Mouse (Mus musculus) thymus, postnatal 36 days (tissue): ENCODE data around the gene Retreg3.
"Not testable (repeated sequence)": the region's sequence is repeated elsewhere in the genome, so short reads cannot be mapped to it uniquely, and the experiment has no call there.

Experiments
- DNase-seq, 2 experiments: peaks; one replicate each; pipeline ENCODE4 v3.0.0; 2022; ENCODE audit warnings: mixed read lengths in 2 of 2

Retreg3 gene

DNA sequence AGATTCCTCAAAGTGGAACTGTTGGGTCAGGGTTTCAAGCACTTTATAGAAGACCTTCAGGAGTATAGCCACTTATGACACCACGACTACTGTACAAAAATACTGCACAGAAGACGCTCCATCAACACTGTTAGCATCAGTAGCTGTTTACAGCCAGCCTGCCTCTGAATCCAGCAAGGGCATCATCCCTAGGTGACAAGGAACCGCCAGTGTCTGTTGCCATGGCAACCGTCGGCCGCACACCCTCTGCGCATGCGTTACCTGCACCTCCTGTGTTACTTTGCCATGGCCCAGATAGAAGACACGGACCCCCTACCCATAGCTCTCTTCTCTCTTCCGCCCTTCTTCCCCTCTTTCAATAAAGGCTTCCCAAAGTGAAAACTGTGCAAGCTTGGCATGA, 26.7 kb upstream of the Retreg3 start:
- DNase-seq: no peak

DNA sequence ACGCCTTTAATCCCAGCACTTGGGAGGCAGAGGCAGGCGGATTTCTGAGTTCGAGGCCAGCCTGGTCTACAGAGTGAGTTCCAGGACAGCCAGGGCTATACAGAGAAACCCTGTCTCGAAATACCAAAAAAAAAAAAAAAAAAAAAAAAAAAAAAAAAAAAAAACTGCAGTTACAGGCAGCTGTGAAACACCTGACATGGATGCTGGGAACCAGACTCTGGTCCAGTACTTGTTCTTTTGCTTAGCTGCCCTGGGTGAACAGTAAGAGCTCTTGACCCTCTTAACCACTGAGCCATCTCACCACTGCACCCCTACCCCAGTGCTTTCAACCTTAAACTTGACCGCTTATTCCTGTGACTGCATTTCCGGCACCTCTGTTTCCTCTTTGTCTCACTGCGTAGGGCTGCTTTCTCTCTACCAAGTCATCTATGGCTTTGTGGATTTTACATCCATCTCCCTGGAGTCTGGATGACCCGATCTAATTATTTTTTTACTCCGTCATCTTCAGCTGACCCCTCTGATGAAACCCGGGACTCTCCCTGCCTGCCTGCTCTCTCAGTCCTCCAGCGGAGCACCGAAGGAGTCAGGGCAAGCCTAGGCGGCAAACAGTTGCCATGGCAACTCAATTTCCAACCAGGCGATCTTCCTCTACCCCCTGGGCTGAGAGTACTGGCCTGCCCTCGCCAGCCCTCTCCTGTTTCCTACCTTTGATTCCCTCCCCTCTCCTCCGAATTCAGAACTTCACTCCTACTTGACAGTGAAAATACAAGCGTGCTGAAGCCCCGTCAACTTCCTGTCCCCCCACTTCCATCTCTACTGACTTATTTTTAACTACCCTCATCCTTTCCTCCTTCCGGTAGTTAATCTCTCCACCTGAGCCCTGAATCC, 23.9 kb upstream of the Retreg3 start:
- peak; percentile 63 to 66 for DNase-seq

DNA sequence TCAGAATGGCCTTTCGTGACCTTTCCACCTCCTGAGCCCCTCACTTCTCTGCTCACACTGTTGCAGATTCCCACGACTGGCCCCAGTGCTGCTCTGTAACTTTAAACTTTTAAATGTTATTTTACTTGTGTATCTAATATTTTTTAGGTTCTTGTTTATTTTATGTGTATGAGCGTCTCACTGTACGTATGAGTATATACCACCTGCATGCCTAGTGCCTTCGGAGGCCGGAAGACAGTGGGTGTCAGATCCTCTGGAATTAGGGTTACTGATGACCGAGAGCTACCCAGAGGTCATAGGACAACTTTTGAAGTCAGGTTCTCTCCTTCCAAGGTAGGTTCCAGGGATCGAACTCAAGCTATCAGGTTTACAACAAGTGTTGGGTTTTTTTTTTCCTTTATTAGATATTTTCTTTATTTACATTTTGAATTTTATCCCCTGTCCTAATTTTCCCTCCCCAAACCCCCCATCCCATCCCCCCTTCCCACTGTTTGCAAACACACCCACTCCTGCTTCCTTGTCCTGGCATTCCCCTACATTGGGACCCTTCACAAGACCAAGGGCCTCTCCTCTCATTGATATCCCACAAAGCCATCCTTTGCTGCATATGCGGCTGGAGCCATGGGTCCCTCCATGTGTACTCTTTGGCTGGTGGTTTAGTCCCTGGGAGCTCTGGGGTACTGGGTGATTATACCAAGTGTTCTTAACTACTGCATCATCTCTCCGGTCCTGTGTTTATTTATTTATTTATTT, 22.7 kb upstream of the Retreg3 start:
- DNase-seq: no peak

DNA sequence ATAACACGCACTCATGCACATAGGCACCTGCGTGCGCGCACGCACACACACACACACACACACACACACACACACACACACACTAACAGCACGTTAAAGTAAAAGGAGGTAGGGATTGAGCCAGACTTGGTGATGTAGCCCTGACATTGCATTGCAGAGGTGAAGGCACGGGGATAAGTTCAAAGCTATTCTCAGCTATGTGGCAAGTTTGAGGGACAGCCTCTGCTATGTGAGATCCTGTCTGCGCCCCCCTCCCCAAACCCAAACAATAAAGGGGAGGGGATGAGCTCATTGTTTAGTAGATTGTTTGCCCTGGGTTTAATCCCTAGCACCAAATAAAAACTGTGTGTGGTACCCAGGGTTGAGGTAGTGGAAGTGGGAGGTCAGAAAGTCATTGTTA, 21.4 kb upstream of the Retreg3 start:
- no peak for DNase-seq

DNA sequence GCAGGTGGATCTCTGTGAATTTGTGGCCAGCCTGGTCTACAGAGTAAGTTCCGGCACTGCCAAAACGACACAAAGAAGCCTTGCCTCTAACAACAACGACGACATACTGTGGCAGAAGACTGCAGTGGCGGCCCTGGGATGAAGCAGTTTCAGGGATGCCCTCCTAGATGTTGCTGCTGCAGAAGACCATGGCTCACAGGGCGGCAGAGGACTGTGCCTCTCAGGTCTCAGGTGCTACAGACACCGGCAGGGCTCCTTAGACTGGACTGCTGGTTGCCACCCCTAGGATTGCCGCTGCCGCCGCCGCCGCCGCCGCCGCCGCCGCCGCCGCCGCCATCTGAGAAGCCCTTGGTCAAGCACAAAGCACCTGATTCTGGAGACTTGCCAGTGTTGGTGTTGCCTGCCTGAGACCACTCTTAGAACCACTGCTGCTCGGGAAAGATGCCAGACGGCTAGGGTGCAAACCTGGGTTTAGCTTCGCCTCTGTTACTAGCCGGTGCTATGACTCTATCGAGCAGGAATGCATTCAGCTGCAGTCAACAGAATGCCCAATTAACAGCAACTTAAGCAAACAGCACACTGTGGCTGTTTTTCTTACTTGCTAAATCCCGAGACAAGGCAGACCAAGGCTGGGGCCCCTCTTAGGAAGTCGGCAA, 20.6 kb upstream of the Retreg3 start:
- DNase-seq: no peak

DNA sequence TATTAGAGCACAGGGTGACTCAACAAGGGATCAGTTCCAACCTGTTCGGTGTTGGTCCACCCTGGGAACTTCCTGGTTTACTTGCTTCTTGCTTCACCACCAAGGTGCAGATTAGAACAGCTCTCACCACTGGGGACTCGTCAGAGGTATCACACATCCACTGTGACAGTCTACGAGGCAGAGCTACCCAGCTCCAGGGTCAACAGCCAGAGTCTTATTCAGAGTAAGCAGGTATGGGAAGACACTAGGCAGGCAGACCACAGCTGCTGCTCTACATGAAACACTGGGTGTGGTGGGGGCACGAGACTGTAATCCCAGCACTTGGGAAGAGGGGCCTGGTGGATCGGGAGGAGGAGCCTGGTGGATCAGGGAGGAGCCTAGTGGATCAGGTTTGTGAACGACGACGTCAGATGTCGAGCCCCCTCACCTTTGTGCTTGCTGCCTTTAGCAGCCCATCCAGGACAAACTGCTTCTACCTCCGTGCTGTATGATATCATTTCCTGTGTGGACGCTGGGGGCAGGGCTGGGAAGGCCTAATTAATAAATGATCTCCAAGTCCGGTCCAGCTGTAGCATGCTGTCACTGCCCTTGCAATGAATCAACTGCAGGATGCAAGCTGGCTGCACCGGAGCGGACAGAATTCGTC, 19.0 kb upstream of the Retreg3 start:
- DNase-seq: no peak

DNA sequence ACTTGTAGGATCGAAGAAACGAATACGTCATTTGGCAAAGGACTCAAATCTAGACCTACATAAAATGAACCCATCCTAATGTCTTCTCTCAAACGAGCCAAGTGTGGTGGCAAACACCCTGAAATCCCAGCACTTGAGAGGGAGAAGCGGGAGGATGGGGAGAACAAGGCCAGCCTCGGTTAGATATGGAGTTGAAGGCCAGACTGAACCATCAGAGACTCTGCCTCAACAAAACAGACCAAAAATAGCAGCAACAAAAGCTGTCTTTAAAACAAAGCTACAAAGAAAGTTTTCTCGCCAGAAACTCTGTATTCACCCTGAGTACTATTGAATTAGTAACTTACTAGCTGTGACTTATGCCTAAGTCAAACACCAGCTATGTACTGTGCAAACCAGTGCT, 17.3 kb upstream of the Retreg3 start:
- no peak for DNase-seq

DNA sequence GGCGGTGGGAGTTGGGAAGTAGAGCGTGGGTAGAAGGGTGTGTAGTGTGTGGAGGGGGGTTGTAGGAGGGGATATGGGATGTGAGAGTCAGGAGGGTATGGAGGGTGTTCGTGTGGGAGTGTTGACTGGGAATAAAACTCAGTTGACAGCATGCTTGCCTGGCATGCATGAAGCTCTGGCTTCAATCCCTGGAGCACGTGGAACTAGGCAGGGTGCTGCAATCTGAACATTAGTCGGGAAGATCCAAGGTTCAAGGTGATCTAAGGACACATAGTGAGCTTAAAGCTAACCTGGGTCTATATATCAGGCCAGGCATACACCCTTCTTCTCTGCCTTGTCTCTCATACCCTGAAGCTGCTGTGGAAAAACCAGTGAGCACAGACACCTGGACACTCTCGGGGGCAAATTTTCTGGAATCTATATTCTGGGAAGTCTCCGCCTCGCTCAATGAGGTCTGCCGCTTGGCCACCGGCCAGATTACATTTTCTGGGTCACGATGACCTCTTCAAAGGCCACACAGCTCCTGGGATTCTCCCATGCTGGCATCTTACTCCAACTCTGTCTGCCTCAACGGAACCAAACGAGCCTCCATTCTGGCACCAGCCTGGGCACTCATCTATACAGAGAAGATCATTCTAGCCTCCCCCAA, 14.6 kb upstream of the Retreg3 start:
- DNase-seq: no peak

DNA sequence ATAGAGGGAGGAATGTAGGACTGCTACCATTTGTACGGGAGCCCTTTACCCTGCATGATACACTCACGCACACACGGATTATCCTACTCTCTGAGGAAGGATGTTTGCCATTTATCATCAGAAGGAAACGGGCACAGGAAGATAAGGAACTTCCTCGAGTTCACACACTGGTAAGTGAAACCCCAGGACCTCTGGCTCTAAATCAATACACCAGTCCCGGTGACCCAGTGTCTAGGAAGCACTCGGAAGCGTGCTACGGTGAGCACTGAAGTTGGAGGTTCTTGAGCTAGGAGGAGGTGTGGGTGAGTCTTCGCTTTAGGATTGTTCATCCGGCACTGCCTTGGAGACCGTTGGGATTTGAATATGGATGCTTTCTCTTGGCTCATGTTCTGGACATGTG, 13.3 kb upstream of the Retreg3 start:
- DNase-seq: no peak

DNA sequence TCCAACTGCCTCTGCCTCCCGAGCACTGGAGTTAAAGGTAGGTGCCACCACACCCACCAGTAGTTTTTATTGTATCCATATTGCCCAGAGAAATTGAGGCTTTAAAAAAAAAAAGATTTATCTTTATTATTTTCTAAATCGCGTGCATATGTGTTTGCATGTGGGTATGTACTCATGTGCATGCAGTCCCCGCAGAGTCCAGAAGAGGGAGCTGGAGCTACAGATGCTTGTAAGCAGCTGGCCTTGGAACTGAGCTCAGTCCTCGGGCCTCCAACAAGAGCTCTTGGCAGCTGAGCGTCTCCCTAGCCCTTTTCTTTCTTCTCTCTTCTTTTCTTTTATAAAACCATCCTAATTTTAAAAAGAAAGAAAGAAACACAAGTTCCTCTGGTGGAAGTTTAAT, 12.0 kb upstream of the Retreg3 start:
- no peak for DNase-seq

DNA sequence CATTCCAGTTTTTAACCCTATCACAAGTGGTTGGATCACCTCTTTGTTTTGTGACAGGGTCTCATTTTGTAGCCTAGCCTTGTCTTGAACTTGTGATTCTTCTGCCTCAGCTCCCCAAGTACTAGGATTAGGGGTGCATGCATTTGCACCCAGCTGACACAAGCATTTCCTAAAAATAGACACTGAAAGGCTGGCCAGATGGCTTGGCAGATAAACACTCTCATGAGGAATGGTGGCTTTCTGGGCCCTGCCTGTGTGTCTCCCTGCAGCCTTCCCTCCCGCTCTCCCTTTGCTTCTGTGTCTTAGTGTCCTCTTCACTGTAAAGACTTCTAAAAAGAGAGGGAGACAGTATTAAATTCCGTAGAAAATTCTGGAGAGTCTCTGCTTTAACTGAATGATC, 11.5 kb upstream of the Retreg3 start:
- no peak for DNase-seq

DNA sequence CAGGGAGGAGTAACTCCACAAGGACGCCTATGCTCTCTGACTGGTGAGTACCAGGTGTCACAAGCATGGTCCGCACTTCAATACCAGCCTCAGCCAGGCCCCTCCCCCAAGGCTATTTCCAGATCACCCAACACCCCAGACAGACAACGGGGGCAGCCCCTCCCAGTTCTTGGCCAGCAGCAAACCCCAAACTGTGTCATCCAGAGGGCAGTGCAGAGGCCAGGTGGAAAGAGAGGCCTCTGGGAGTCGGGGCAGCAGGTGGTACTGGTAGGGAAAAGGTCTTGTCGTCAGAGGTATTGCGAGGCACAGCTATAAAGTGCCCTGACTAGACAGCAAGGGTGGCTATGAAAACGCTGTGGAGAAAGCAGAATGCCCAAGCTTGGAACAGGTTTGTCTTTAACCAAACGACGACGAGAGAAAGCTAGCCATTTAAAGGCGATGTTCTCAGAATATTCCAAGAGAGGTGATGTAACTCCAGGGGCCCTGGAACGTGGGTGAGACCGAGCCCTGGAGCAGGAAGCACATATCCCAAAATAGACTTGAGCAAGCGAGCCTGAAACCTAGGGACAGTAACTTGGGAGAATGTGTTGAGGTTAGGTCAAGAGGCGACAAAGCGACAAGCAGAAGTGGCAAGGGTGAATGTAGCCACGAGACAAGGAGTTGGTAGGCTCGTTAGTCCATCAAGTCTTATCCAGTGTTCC, 10.5 kb upstream of the Retreg3 start:
- DNase-seq: no peak

DNA sequence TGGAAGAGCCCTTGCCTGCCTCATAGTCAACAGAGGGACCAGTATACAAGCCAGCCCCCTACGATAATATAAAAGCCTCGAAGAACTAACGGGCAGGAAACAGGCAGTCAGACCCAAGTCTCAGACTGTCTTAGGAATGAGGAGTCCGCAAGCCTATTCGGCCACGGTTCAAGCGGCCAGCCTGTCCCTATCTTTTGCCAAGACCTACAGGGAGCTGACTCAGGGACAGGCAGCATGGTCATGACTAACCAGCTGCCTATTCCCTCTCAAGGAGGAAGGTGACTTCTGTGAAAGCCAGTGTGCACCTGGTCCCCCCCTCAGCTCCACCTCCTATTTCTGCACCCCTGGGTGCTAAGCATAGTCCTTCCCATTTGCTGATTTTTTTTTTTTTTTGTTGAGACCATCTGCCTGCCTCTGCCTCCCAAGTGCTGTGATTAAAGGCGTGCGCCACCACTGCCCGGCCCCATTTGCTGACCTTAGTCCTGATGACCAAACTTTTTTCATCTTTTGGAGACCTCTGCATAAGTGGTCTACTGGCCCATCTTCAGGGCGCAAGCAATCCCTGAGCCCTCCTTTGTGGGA, 9.4 kb upstream of the Retreg3 start:
- DNase-seq: no peak

DNA sequence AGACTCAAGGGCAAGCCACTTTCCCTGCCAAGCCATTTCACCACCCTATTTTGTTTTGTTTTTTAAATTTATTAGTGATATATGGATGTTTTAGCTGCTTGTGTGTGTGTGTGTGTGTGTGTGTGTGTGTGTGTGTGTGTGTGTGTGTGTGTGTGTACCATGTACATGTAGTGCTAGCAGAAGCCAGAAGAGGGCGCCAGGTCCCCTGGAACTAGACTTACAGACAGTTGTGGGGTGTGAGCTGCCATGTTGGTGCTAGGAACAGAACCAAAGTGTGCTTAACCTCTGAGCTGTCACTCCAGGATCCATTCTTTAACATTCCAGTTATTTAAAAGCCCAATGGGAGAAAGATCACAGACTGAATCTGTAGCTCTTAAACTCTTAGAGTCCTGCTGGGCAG, 7.4 kb upstream of the Retreg3 start:
- DNase-seq: no peak

DNA sequence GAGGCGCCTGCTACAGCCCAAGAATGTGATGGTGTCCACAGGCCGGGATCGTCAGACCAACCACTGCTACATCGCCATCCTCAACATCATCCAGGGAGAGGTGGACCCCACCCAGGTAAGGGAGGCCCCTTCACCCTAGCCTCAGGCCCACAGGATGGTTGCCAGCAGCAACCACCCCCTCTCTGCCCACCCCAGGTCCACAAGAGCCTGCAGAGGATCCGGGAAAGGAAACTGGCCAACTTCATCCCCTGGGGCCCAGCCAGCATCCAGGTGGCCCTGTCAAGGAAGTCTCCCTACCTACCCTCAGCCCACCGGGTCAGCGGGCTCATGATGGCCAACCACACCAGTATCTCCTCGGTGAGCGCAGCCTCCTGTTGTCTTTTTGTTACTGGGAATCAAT, 5.3 kb upstream of the Retreg3 start:
- DNase-seq: not testable (repeated sequence)

DNA sequence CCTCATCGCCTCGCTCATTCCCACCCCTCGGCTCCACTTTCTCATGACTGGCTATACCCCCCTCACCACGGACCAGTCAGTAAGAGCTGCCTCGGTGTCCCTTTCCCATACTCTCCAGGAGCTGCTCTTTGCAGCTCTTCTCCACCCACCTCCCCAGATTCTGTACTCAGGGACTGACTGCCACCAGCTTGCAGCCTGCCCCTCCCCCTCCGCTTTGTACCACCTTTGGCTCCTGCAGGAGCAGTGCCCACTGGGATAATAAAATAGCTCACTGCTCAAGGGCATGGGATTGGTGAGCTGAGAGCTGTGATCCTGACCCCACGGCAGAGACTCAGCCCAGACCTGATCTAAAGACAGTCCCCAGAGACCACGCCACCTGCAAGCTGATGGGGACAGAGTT, 4.8 kb upstream of the Retreg3 start:
- DNase-seq: not testable (repeated sequence)

DNA sequence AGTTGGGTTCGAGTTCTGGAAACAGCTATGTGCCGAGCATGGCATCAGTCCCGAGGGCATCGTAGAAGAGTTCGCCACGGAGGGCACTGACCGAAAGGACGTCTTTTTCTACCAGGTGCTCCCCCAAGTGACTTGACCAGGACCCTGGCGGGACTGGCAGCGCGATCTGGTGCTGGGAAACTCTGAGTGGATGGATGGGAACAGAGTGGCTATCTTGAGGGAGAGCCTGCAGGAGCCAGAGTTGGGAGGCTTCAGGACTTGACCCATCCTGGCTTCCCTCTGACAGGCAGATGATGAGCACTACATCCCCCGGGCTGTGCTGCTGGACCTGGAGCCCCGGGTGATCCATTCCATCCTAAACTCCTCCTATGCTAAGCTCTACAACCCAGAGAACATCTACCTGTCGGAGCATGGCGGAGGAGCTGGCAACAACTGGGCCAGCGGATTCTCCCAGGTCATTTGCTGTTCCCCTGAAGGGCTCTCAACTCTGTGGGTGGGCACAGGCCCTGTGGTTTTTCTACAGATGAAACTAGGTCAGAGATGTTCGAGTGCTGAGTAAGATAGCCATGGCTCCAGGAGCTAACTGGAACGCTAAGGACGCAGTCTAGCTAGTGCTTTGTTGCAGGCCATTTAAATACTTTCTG, 974 bp upstream of the Retreg3 start:
- peak; percentile 16 to 37 for DNase-seq

DNA sequence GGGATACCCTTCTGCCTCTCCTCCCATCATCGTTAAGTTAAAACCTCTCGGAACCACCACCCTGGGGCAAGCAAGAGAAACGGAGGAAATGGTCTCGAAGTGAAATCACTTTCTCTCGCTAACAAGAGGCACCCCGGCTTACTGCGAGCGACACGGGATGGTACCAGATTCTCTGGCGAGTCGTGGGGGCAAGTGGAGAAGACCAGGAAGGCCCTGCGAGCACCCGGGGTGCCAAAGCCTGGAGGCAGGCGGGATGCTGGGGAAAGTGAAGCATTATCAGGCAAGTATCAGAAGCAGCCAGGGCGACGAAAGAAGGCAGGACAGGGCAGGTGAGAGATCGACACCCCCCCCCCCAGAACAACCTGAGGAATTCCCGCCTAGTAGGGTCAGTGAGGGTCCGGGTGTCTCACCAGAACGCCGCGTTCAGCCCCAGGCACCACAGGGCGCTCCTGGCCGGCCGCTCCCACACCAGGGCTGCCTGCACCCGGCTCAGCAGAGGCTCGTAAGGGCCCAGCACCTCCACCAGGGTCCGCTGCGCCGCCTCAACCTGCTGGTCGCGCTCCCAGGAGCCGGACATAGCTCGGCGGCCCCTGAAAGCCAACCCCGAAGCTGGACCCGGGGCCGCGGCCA, 447 bp downstream of the Retreg3 start:
- no peak for DNase-seq

DNA sequence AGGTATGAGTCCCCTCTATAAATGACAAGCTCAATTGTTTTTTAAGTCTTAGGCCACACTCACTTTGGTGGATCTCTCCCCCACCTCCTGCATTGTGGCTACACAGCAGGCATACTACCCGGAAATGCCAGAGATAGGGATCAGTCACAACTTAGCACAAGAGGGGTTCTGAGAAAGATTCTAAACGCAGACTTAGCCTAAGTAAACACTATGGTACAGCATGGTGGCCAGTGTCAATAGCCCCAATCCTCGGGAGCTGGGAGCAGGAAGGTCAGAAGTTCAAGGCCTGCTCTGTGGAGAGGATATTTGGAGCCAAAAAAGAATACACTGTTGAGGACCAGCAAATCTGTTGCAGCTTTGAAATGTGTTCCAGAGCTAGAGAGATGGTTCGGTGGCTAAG, 1.6 kb downstream of the Retreg3 start:
- no peak for DNase-seq

DNA sequence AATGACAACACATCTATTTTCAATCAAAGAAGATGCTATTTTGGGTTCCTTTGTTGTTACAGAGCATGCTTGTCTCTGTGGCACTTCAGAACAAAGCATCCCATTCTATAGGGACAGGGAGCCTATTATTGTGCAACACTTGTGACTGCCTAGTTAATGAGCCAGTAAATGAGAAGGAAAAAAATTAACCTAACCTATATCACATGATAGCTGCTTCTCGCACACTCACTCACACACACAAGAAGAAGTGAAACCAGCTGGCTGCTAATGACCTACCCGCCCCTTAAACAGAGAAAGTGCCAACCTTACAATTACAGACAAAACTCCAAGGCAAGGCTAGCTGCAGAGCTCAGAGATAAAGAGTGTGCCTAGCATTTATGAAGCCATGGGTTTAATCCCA, 4.1 kb downstream of the Retreg3 start:
- DNase-seq: no peak

DNA sequence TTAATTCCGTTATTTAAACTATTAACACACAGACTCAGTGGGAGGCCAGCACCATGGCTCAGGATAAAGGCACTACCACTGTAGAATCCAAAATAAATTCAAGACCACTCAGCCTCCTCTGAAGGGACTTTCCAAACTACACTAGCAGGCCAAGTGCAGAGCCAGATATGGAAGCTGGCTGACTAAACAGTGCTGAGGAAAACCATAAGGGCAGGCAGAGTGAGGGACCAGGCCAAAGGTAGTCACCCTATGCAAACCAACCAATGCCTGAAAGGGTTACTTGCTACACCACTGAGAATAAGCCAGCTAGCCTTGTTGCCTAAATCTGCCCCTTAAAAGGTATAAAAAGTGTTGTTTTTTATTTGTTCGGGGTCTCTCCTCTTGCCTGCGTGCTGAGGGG, 7.5 kb downstream of the Retreg3 start:
- DNase-seq: no peak
